Mouse (Mus musculus) forebrain, postnatal 0 days (tissue): Measurements from ENCODE around the gene 2310034C09Rik. TPM values are rescaled to one million over a fixed set of nuclear protein-coding genes. Genes with fewer than 3 reads are reported as not detected.
"Not testable (repeated sequence)": the region's sequence is repeated elsewhere in the genome, so short reads cannot be mapped to it uniquely, and the experiment has no call there.

Experiments
- ATAC-seq: fragments of 200-750 bp; cut with Nextera tagmentation; 2 replicates; pipeline ENCODE4 v1.8.0; 2017; ENCODE audit warnings: mild to moderate bottlenecking, moderate library complexity
- DNase-seq: peaks from one replicate; pipeline ENCODE4 v3.0.0-alpha.2; 2015
- H3K27ac ChIP-seq: fragments of 300-500 bp; sonication (generic); 2 replicates; pipeline ENCODE4 v1.5.1; 2014; ENCODE audit warnings: low read depth, mild to moderate bottlenecking, antibody characterized with exemption, low read length, moderate library complexity, mixed read lengths
- H3K27me3 ChIP-seq: fragments of 300-500 bp; sonication (generic); 2 replicates; pipeline ENCODE4 v1.6.1; 2014; ENCODE audit warnings: mild to moderate bottlenecking, low read length, mixed read lengths; ENCODE audit not compliant: insufficient read depth
- H3K36me3 ChIP-seq: fragments of 300-500 bp; sonication (generic); 2 replicates; pipeline ENCODE4 v1.6.1; 2014; ENCODE audit warnings: mild to moderate bottlenecking, moderate library complexity; ENCODE audit not compliant: insufficient read depth
- H3K4me1 ChIP-seq: fragments of 300-500 bp; sonication (generic); 2 replicates; pipeline ENCODE4 v1.6.1; 2014; ENCODE audit warnings: antibody characterized with exemption; ENCODE audit not compliant: insufficient read depth
- H3K4me2 ChIP-seq: fragments of 300-500 bp; sonication (generic); 2 replicates; pipeline ENCODE4 v1.6.1; 2014; ENCODE audit warnings: low read depth, mild to moderate bottlenecking, moderate library complexity
- H3K4me3 ChIP-seq: fragments of 300-500 bp; sonication (generic); 2 replicates; pipeline ENCODE4 v1.5.1; 2014; ENCODE audit warnings: low read depth, low read length, mixed read lengths
- H3K9ac ChIP-seq: fragments of 300-500 bp; sonication (generic); 2 replicates; pipeline ENCODE4 v1.6.1; 2014; ENCODE audit warnings: mild to moderate bottlenecking
- H3K9me3 ChIP-seq: fragments of 300-500 bp; sonication (generic); 2 replicates; pipeline ENCODE4 v1.6.1; 2016; ENCODE audit warnings: low read length
- CTCF ChIP-seq: sonication (generic); IDR thresholded peaks from 2 replicates; pipeline ENCODE4 v1.5.1; 2016; ENCODE audit warnings: antibody characterized with exemption, control low read depth, low read depth
- WGBS: fragments of 180-500 bp; shearing (Covaris S2); extraction: QIAGEN DNeasy Blood & Tissue Kit; methylation state at CpG from one replicate; pipeline ENCODE4 v1.1.7; 2014; 5-methylcytosine and 5-hydroxymethylcytosine counted together
- polyA plus RNA-seq: library from polyadenylated mRNA; unstranded; fragments of >200 nt; fragmentation: Nextera tagmentation; extraction: Ambion mirVana; gene quantifications from 2 replicates; pipeline ENCODE4 v1.2.1, GENCODE M21; 2015
- total RNA-seq: library from RNA; depleted of rRNA; stranded (reverse); fragments of >200 nt; gene quantifications from 2 replicates; pipeline ENCODE4 v1.2.3, GENCODE M21; 2014; rRNA removed

Gene 2310034C09Rik
- total and polyA plus RNA-seq, 2 experiments from 2014 or later: not detected

- H3K4me2 ChIP-seq: no peak overlapping the region
- TF ChIP-seq CTCF: no peak
- no peaks in the 10 kb centered on the region for H3K4me1 ChIP-seq
- no peak overlapping the region for H3K27ac ChIP-seq
- H3K9ac ChIP-seq: no peak overlapping the region
- 66% methylated on average over 4 of the region's 4 CpGs for WGBS
- no peaks in the 10 kb centered on the region for H3K27me3 ChIP-seq
- DNase-seq (no peak), ATAC-seq (no peak)
- H3K9me3 ChIP-seq: no peaks in the 10 kb centered on the region
- H3K4me3 ChIP-seq: no peak overlapping the region
- no peaks in the 10 kb centered on the region for H3K36me3 ChIP-seq
Measured at GRCm38 (mm10) chr16:88744750-88745340, 13.8 kb upstream of the 2310034C09Rik start.

GRCm38 (mm10) chr16:88747943-88748342, 10.7 kb upstream of the 2310034C09Rik start:
- H3K27me3 ChIP-seq: no peaks in the 10 kb centered on the region
- peak; percentile 26 for DNase-seq
- TF ChIP-seq CTCF: no peak
- H3K4me2 ChIP-seq: no peak overlapping the region
- no peak overlapping the region for H3K9ac ChIP-seq
- H3K4me3 ChIP-seq: no peak overlapping the region
- H3K9me3 ChIP-seq: no peaks in the 10 kb centered on the region
- H3K36me3 ChIP-seq: no peaks in the 10 kb centered on the region
- H3K27ac ChIP-seq: no peak overlapping the region
- no peak for ATAC-seq
- 40% methylated on average over 4 of the region's 4 CpGs for WGBS
- H3K4me1 ChIP-seq: no peaks in the 10 kb centered on the region

- H3K9me3 ChIP-seq, H3K9ac ChIP-seq, H3K4me1 ChIP-seq, H3K27me3 ChIP-seq, H3K4me3 ChIP-seq, ATAC-seq, H3K4me2 ChIP-seq, DNase-seq, H3K27ac ChIP-seq, H3K36me3 ChIP-seq: not testable (repeated sequence)
- WGBS: 89% methylated on average over 3 of the region's 3 CpGs
Measured at GRCm38 (mm10) chr16:88751535-88751934, 7.1 kb upstream of the 2310034C09Rik start, which contains the start of gene Krtap13. TSS of gene Krtap13 (minus strand) at chr16:88751635.

GRCm38 (mm10) chr16:88774106-88774505, 15.5 kb downstream of the 2310034C09Rik start, which contains the start of gene 2310057N15Rik:
TSS of gene 2310057N15Rik (minus strand) at chr16:88774206.
- no peak within 1 kb of the TSS for H3K27ac ChIP-seq
- H3K9ac ChIP-seq: no peak within 1 kb of the TSS
- no peak within 1 kb of the TSS for H3K4me3 ChIP-seq
- WGBS: 88% methylated on average over 2 of the region's 2 CpGs
- no peak for ATAC-seq
- no peak for DNase-seq
- H3K9me3 ChIP-seq: no peaks in the 10 kb centered on the region
- no peak for TF ChIP-seq CTCF
- no peaks in the 10 kb centered on the region for H3K36me3 ChIP-seq
- no peaks in the 10 kb centered on the region for H3K4me1 ChIP-seq
- no peak within 1 kb of the TSS for H3K4me2 ChIP-seq
- no peaks in the 10 kb centered on the region for H3K27me3 ChIP-seq

- DNase-seq: no peak
- Histone ChIP-seq H3K4me3 (no peak within 1 kb of the TSS), H3K27ac (no peak within 1 kb of the TSS), H3K4me1 (no peaks in the 10 kb centered on the region), H3K4me2 (no peak within 1 kb of the TSS), H3K36me3 (no peaks in the 10 kb centered on the region), H3K9me3 (no peaks in the 10 kb centered on the region), H3K27me3 (no peaks in the 10 kb centered on the region), H3K9ac (no peak within 1 kb of the TSS)
- 92% methylated on average over 5 of the region's 6 CpGs for WGBS
- TF ChIP-seq CTCF: no peak
- ATAC-seq: no peak
Measured at GRCm38 (mm10) chr16:88777596-88777995, 18.9 kb downstream of the 2310034C09Rik start, which contains the start of gene Gm5965. TSS of gene Gm5965 (plus strand) at chr16:88777896.

GRCm38 (mm10) chr16:88786786-88787185, 28.1 kb downstream of the 2310034C09Rik start:
- H3K9ac ChIP-seq: no peak overlapping the region
- no peak overlapping the region for H3K4me2 ChIP-seq
- no peak for DNase-seq
- no peak overlapping the region for H3K4me3 ChIP-seq
- 82% methylated on average over 2 of the region's 2 CpGs for WGBS
- no peaks in the 10 kb centered on the region for H3K9me3 ChIP-seq
- no peak for TF ChIP-seq CTCF
- no peaks in the 10 kb centered on the region for H3K4me1 ChIP-seq
- no peak for ATAC-seq
- no peak overlapping the region for H3K27ac ChIP-seq
- H3K36me3 ChIP-seq: no peaks in the 10 kb centered on the region
- H3K27me3 ChIP-seq: no peaks in the 10 kb centered on the region

Other genes starting within 250 kb of the 2310034C09Rik start
- not detected in 2 replicates for gene Cldn8, start 195.7 kb upstream of the 2310034C09Rik start, total RNA-seq
- not detected in 2 replicates for gene Cldn8, start 195.7 kb upstream of the 2310034C09Rik start, polyA plus RNA-seq
- gene Krtap24-1, start 146.6 kb upstream of the 2310034C09Rik start, total RNA-seq: not detected in 2 replicates
- not detected in 2 replicates for gene Krtap24-1, start 146.6 kb upstream of the 2310034C09Rik start, polyA plus RNA-seq
- gene 2310079G19Rik, start 131.2 kb upstream of the 2310034C09Rik start, total RNA-seq: not detected in 2 replicates
- not detected in 2 replicates for gene 2310079G19Rik, start 131.2 kb upstream of the 2310034C09Rik start, polyA plus RNA-seq
- gene Krtap26-1, start 111.1 kb upstream of the 2310034C09Rik start, total RNA-seq: not detected in 2 replicates
- not detected in 2 replicates for gene Krtap26-1, start 111.1 kb upstream of the 2310034C09Rik start, polyA plus RNA-seq
- gene Krtap27-1, start 87.2 kb upstream of the 2310034C09Rik start, total RNA-seq: not detected in 2 replicates
- gene Krtap27-1, start 87.2 kb upstream of the 2310034C09Rik start, polyA plus RNA-seq: not detected in 2 replicates
- gene 2310061N02Rik, start 50.9 kb upstream of the 2310034C09Rik start, total RNA-seq: not detected in 2 replicates
- gene 2310061N02Rik, start 50.9 kb upstream of the 2310034C09Rik start, polyA plus RNA-seq: not detected in 2 replicates
- not detected in 2 replicates for gene Krtap13-1, start 30.0 kb upstream of the 2310034C09Rik start, total RNA-seq
- not detected in 2 replicates for gene Krtap13-1, start 30.0 kb upstream of the 2310034C09Rik start, polyA plus RNA-seq
- not detected in 2 replicates for gene Krtap13, start 7.2 kb upstream of the 2310034C09Rik start, total RNA-seq
- not detected in 2 replicates for gene Krtap13, start 7.2 kb upstream of the 2310034C09Rik start, polyA plus RNA-seq
- not detected in 2 replicates for gene 2310057N15Rik, start 15.4 kb downstream of the 2310034C09Rik start, total RNA-seq
- not detected in 2 replicates for gene 2310057N15Rik, start 15.4 kb downstream of the 2310034C09Rik start, polyA plus RNA-seq
- gene Gm5965, start 19.0 kb downstream of the 2310034C09Rik start, total RNA-seq: not detected in 2 replicates
- gene Gm5965, start 19.0 kb downstream of the 2310034C09Rik start, polyA plus RNA-seq: not detected in 2 replicates
- not detected in 2 replicates for gene Gm20741, start 53.4 kb downstream of the 2310034C09Rik start, total RNA-seq
- not detected in 2 replicates for gene Gm20741, start 53.4 kb downstream of the 2310034C09Rik start, polyA plus RNA-seq
- not detected in 2 replicates for gene Krtap15, start 61.4 kb downstream of the 2310034C09Rik start, total RNA-seq
- gene Krtap15, start 61.4 kb downstream of the 2310034C09Rik start, polyA plus RNA-seq: not detected in 2 replicates
- gene Krtap14, start 67.3 kb downstream of the 2310034C09Rik start, total RNA-seq: not detected in 2 replicates
- not detected in 2 replicates for gene Krtap14, start 67.3 kb downstream of the 2310034C09Rik start, polyA plus RNA-seq
- not detected in 2 replicates for gene Krtap19-1, start 110.6 kb downstream of the 2310034C09Rik start, total RNA-seq
- gene Krtap19-1, start 110.6 kb downstream of the 2310034C09Rik start, polyA plus RNA-seq: not detected in 2 replicates
- gene Krtap19-2, start 115.4 kb downstream of the 2310034C09Rik start, total RNA-seq: not detected in 2 replicates
- gene Krtap19-2, start 115.4 kb downstream of the 2310034C09Rik start, polyA plus RNA-seq: not detected in 2 replicates
- gene Krtap19-3, start 119.2 kb downstream of the 2310034C09Rik start, total RNA-seq: not detected in 2 replicates
- not detected in 2 replicates for gene Krtap19-3, start 119.2 kb downstream of the 2310034C09Rik start, polyA plus RNA-seq
- gene Krtap19-4, start 126.2 kb downstream of the 2310034C09Rik start, total RNA-seq: not detected in 2 replicates
- not detected in 2 replicates for gene Krtap19-4, start 126.2 kb downstream of the 2310034C09Rik start, polyA plus RNA-seq
- not detected in 2 replicates for gene Krtap19-5, start 137.6 kb downstream of the 2310034C09Rik start, total RNA-seq
- gene Krtap19-5, start 137.6 kb downstream of the 2310034C09Rik start, polyA plus RNA-seq: not detected in 2 replicates
- not detected in 2 replicates for gene Krtap19-9b, start 173.4 kb downstream of the 2310034C09Rik start, total RNA-seq
- gene Krtap19-9b, start 173.4 kb downstream of the 2310034C09Rik start, polyA plus RNA-seq: not detected in 2 replicates
- gene Krtap16-3, start 204.0 kb downstream of the 2310034C09Rik start, total RNA-seq: not detected in 2 replicates
- gene Krtap16-3, start 204.0 kb downstream of the 2310034C09Rik start, polyA plus RNA-seq: not detected in 2 replicates